Mouse (Mus musculus): Measurements from ENCODE around the gene Myo5c. TPM values are rescaled to one million over a fixed set of nuclear protein-coding genes. Genes with fewer than 3 reads are reported as not detected.

The Myo5c gene
- polyA plus RNA-seq, 1 experiment from 2014 or later = 18.6 TPM

DNA sequence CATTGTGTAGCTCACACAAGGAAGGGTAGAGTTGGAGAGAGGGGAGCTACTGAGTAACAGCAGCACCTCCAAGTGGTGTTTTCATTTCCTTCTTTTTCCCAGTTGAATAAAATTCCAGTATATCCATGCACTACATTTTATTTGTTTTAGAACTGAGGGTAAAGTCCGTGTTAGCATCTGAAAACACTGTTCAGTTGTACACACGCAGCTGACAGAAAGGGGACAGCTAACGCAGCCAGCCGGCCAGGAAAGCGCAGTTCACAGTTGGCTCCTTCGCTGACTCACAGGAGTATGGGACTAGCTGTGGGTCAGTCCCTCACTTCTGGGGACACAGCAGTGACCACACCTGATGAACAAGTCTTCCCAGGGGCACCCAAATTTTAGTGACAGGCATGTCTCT lies 35.3 kb downstream of the Myo5c start:
- Histone ChIP-seq H3K4me2 (ENCODE audit: low read depth, low read length) (no peak overlapping the region), H3K27ac (ENCODE audit: low read length) (no peak overlapping the region), H3K4me1 (ENCODE audit: control insufficient read depth, insufficient read depth, low read length) (peaks cover 10% of the 10 kb centered on the region; the same call in 1 of the 2 replicates), H3K27me3 (ENCODE audit: control insufficient read depth, insufficient read depth, low read length) (no peaks in the 10 kb centered on the region), H3K9ac (ENCODE audit: low read length) (no peak overlapping the region), H3K36me3 (ENCODE audit: control insufficient read depth, insufficient read depth, low read length) (no peaks in the 10 kb centered on the region), H3K4me3 (replicated peaks; ENCODE audit: low read length) (no peak overlapping the region), H3K9me3 (replicated peaks; ENCODE audit: control insufficient read depth, low read length) (no peaks in the 10 kb centered on the region)
- ATAC-seq (ENCODE audit: insufficient read depth, low FRiP score) = no peak
- WGBS = 66% methylated on average over 6 of the region's 6 CpGs

DNA sequence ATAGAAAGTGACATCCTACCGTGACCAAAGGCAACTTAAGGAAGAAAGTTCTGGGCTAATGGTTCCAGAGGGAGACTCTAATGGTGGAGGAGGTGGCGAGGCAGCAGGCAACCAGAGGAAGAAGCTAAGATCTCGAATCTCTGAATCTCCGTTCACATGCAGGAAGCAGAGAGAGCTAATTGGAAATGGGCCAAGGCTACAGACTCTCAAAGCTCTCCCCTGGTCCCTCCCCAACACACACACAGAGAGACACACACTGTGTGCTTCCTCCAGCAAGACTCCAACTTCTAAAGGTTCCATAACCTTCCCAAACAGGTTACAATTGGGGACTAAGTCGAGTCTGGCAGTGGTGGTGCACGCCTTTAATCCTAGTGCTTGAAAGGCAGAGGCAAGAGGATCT lies 38.6 kb downstream of the Myo5c start:
- 66% methylated on average over 6 of the region's 6 CpGs for WGBS
- Histone ChIP-seq H3K9me3 (replicated peaks; ENCODE audit: control insufficient read depth, low read length) (no peaks in the 10 kb centered on the region), H3K27me3 (ENCODE audit: control insufficient read depth, insufficient read depth, low read length) (no peaks in the 10 kb centered on the region), H3K27ac (ENCODE audit: low read length) (no peak overlapping the region), H3K4me2 (ENCODE audit: low read depth, low read length) (no peak overlapping the region), H3K36me3 (ENCODE audit: control insufficient read depth, insufficient read depth, low read length) (no peaks in the 10 kb centered on the region), H3K4me3 (replicated peaks; ENCODE audit: low read length) (no peak overlapping the region), H3K9ac (ENCODE audit: low read length) (no peak overlapping the region), H3K4me1 (ENCODE audit: control insufficient read depth, insufficient read depth, low read length) (no peaks in the 10 kb centered on the region)
- ATAC-seq (ENCODE audit: insufficient read depth, low FRiP score) = no peak

DNA sequence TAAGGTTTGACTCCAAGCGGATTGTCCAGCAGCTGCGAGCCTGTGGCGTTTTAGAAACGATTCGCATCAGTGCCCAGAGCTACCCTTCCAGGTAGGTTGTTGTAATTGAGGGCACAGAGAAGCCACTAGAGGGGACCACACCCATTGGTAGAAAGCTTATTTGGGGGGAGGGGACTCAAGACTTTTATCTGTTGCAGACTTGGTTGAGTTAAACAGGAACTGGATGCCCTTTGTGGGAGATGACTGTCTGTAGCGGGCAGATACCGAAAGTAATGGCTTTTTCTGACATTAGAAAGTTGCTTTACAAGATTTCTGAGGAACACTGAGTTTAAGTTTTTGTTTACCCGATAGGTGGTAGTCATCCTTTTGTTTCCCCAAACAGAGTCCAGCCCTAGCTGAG lies 39.7 kb downstream of the Myo5c start:
- no peak overlapping the region for H3K27ac ChIP-seq (ENCODE audit: low read length)
- no peak for ATAC-seq (ENCODE audit: insufficient read depth, low FRiP score)
- no peak overlapping the region for H3K4me2 ChIP-seq (ENCODE audit: low read depth, low read length)
- no peaks in the 10 kb centered on the region for H3K4me1 ChIP-seq (ENCODE audit: control insufficient read depth, insufficient read depth, low read length)
- H3K27me3 ChIP-seq (ENCODE audit: control insufficient read depth, insufficient read depth, low read length) = no peaks in the 10 kb centered on the region
- 94% methylated on average over 8 of the region's 8 CpGs for WGBS
- no peaks in the 10 kb centered on the region for H3K9me3 ChIP-seq (replicated peaks; ENCODE audit: control insufficient read depth, low read length)
- no peak overlapping the region for H3K4me3 ChIP-seq (replicated peaks; ENCODE audit: low read length)
- H3K36me3 ChIP-seq (ENCODE audit: control insufficient read depth, insufficient read depth, low read length) = no peaks in the 10 kb centered on the region
- H3K9ac ChIP-seq (ENCODE audit: low read length) = no peak overlapping the region

DNA sequence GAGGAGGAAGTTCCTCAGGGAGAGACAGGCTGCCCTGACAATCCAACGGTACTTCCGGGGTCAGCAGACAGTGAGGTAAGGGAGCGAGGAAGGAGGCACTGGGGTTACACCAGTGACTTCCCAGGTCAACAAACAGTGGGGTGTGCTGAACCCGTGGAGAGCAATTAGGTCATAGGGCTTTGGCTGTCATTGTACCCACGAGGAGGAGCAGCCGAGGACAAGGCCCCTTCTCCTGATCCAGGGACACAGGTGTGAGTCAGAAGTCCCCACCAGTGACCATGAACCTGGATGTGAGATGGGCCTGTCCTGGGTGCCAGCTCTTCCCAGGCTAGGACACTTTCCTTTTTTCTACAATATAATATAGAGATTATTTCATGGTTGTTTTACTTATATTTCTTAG lies 41.8 kb downstream of the Myo5c start:
- ATAC-seq (ENCODE audit: insufficient read depth, low FRiP score) = no peak

DNA sequence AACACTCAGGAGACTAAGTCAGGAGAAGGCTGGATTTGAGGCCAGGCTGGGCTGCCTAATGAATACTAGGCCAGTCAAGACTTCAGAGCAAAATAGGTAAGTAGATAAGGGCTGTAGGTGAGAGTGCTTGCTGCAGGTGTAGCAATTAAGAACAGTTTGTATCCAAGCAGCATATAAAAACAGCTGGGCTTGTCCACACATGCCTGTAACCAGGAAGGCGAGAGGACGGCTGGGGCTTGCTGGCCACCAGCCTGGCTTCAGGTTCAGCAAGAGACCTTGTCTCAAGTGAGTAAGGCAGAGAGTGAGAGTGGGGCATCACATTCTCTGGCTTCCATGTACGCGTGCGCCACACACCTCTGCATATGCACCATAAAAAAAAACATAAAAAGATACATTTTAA lies 42.7 kb downstream of the Myo5c start:
- Histone ChIP-seq H3K4me1 (ENCODE audit: control insufficient read depth, insufficient read depth, low read length) (no peaks in the 10 kb centered on the region), H3K27ac (ENCODE audit: low read length) (no peak overlapping the region), H3K27me3 (ENCODE audit: control insufficient read depth, insufficient read depth, low read length) (no peaks in the 10 kb centered on the region), H3K36me3 (ENCODE audit: control insufficient read depth, insufficient read depth, low read length) (no peaks in the 10 kb centered on the region), H3K9ac (ENCODE audit: low read length) (no peak overlapping the region), H3K4me3 (replicated peaks; ENCODE audit: low read length) (no peak overlapping the region), H3K9me3 (replicated peaks; ENCODE audit: control insufficient read depth, low read length) (no peaks in the 10 kb centered on the region), H3K4me2 (ENCODE audit: low read depth, low read length) (no peak overlapping the region)
- no peak for ATAC-seq (ENCODE audit: insufficient read depth, low FRiP score)
- 85% methylated on average over 5 of the region's 5 CpGs for whole genome bisulfite sequencing

More for the DNA sequence above, 41.8 kb downstream of the Myo5c start:
- Histone ChIP-seq H3K4me2 (ENCODE audit: low read depth, low read length) (no peak overlapping the region), H3K9ac (ENCODE audit: low read length) (no peak overlapping the region), H3K36me3 (ENCODE audit: control insufficient read depth, insufficient read depth, low read length) (no peaks in the 10 kb centered on the region), H3K27ac (ENCODE audit: low read length) (no peak overlapping the region), H3K4me3 (replicated peaks; ENCODE audit: low read length) (no peak overlapping the region), H3K9me3 (replicated peaks; ENCODE audit: control insufficient read depth, low read length) (no peaks in the 10 kb centered on the region), H3K4me1 (ENCODE audit: control insufficient read depth, insufficient read depth, low read length) (no peaks in the 10 kb centered on the region), H3K27me3 (ENCODE audit: control insufficient read depth, insufficient read depth, low read length) (no peaks in the 10 kb centered on the region)
- WGBS = 68% methylated on average over 6 of the region's 6 CpGs

DNA sequence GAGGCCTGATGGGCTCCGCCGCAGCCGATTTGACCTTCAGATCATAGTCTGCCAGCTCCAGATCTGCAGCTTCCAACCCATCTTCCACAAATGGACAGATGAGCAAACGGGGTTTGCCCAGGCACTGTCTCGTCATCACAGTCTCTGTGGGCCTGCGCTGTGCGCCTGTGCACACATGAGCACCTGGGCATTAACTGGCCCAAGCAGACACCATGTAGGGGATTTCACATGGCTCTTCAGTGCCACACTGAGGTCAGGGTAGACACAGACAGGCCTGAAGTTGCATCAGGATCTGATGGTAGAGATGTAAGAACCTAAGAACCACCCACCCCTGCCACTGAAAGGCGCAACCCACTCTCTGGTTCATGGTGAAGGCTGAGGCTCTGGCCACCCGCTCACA lies 43.2 kb downstream of the Myo5c start:
- WGBS = 93% methylated on average over 9 of the region's 9 CpGs
- no peak for ATAC-seq (ENCODE audit: insufficient read depth, low FRiP score)
- Histone ChIP-seq H3K9ac (ENCODE audit: low read length) (no peak overlapping the region), H3K4me1 (ENCODE audit: control insufficient read depth, insufficient read depth, low read length) (no peaks in the 10 kb centered on the region), H3K4me3 (replicated peaks; ENCODE audit: low read length) (no peak overlapping the region), H3K9me3 (replicated peaks; ENCODE audit: control insufficient read depth, low read length) (no peaks in the 10 kb centered on the region), H3K36me3 (ENCODE audit: control insufficient read depth, insufficient read depth, low read length) (no peaks in the 10 kb centered on the region), H3K4me2 (ENCODE audit: low read depth, low read length) (no peak overlapping the region), H3K27ac (ENCODE audit: low read length) (no peak overlapping the region), H3K27me3 (ENCODE audit: control insufficient read depth, insufficient read depth, low read length) (no peaks in the 10 kb centered on the region)

DNA sequence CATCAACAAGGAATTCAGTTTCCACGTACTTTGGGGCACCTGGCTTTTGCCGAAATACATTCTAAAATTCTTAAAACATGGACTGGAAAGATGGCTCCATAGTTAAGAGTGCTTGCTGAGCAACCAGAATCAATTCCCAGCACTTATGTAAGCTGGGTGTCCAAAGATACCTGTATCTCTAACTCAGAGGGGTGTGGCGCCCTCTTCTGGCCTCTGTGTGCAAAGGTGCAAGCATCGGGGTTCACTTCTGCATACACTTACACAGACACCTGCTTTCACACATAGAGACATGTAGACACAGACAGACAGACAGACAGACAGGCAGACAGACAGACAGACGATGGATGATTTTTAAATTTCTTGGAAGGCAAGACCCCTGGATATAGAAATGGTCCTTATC lies 49.0 kb downstream of the Myo5c start:
- H3K27ac ChIP-seq (ENCODE audit: low read length) = no peak overlapping the region
- no peak for ATAC-seq (ENCODE audit: insufficient read depth, low FRiP score)
- no peaks in the 10 kb centered on the region for H3K36me3 ChIP-seq (ENCODE audit: control insufficient read depth, insufficient read depth, low read length)
- H3K9ac ChIP-seq (ENCODE audit: low read length) = no peak overlapping the region
- H3K4me3 ChIP-seq (replicated peaks; ENCODE audit: low read length) = no peak overlapping the region
- H3K9me3 ChIP-seq (replicated peaks; ENCODE audit: control insufficient read depth, low read length) = no peaks in the 10 kb centered on the region
- no peaks in the 10 kb centered on the region for H3K27me3 ChIP-seq (ENCODE audit: control insufficient read depth, insufficient read depth, low read length)
- H3K4me2 ChIP-seq (ENCODE audit: low read depth, low read length) = no peak overlapping the region
- 43% methylated on average over 5 of the region's 5 CpGs for WGBS
- H3K4me1 ChIP-seq (ENCODE audit: control insufficient read depth, insufficient read depth, low read length) = no peaks in the 10 kb centered on the region

DNA sequence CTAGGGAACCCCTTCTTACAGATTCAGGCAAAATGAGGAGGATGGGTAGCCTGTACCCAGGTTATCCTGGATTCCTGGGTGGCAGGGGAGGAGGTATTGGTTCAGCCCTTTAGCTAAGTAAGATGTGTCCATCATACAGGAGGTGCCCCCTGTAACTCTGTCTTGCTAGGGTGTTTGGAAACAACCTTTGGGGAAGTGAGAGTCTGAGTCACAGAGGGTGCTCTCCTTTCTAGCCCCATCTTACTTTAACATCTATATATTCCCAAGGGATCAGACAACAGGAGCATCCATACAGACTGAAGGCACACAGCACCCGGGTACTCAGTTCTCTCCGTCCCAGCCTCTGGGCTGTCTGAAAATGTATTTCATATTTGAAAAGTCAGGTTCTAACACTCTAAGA lies 50.4 kb downstream of the Myo5c start:
- H3K27me3 ChIP-seq (ENCODE audit: control insufficient read depth, insufficient read depth, low read length) = no peaks in the 10 kb centered on the region

DNA sequence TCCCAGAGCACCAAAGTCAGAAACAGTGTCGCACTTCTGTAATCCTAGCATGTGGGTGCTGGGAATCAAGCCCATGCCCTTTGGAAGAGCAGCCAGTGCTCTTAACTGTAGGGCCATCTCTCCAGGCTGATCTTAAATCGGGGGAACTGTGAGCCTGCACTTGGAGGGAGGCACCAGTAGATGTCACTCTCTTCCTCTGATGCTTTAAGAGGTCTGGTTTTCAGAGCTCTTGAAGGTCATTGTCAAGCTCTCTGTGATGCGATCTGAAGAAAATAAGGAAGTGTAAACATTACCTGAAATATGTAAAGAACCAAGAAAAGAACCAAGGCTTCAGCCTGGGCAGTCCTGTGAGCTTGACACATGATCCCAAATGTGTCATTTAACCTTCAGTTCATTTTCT lies 51.0 kb downstream of the Myo5c start:
- H3K4me1 ChIP-seq (ENCODE audit: control insufficient read depth, insufficient read depth, low read length) = no peaks in the 10 kb centered on the region
- H3K36me3 ChIP-seq (ENCODE audit: control insufficient read depth, insufficient read depth, low read length) = no peaks in the 10 kb centered on the region
- no peak overlapping the region for H3K4me3 ChIP-seq (replicated peaks; ENCODE audit: low read length)
- no peaks in the 10 kb centered on the region for H3K27me3 ChIP-seq (ENCODE audit: control insufficient read depth, insufficient read depth, low read length)
- 4% methylated on average over 3 of the region's 3 CpGs for WGBS
- H3K4me2 ChIP-seq (ENCODE audit: low read depth, low read length) = no peak overlapping the region
- no peaks in the 10 kb centered on the region for H3K9me3 ChIP-seq (replicated peaks; ENCODE audit: control insufficient read depth, low read length)
- no peak overlapping the region for H3K9ac ChIP-seq (ENCODE audit: low read length)
- H3K27ac ChIP-seq (ENCODE audit: low read length) = no peak overlapping the region
- ATAC-seq (ENCODE audit: insufficient read depth, low FRiP score) = no peak

More for the DNA sequence above, 50.4 kb downstream of the Myo5c start:
- H3K4me2 ChIP-seq (ENCODE audit: low read depth, low read length) = no peak overlapping the region
- ATAC-seq (ENCODE audit: insufficient read depth, low FRiP score) = no peak
- H3K9ac ChIP-seq (ENCODE audit: low read length) = no peak overlapping the region
- H3K9me3 ChIP-seq (replicated peaks; ENCODE audit: control insufficient read depth, low read length) = no peaks in the 10 kb centered on the region
- H3K4me1 ChIP-seq (ENCODE audit: control insufficient read depth, insufficient read depth, low read length) = no peaks in the 10 kb centered on the region
- no peak overlapping the region for H3K4me3 ChIP-seq (replicated peaks; ENCODE audit: low read length)
- 86% methylated on average over 2 of the region's 2 CpGs for WGBS
- H3K27ac ChIP-seq (ENCODE audit: low read length) = no peak overlapping the region
- no peaks in the 10 kb centered on the region for H3K36me3 ChIP-seq (ENCODE audit: control insufficient read depth, insufficient read depth, low read length)

DNA sequence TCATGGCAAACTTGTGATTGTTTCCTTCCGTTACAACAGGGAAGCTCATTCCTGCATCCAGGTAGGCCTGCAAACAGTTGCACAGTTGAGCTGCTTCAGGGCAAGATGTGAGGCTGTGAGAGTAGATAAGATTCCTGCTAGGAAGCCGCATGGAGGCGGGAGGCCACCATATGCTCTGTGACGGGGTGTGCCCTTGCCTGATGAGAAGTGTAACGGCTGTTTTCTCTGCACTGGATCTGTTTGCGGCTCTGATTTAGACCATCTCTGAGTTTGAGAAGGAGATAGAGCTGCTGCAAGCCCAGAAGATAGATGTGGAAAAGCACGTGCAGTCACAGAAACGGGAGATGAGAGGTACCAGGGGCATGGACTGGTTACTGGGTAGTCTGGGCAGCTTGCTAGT lies 51.8 kb downstream of the Myo5c start:
- Histone ChIP-seq H3K4me1 (ENCODE audit: control insufficient read depth, insufficient read depth, low read length) (no peaks in the 10 kb centered on the region), H3K9me3 (replicated peaks; ENCODE audit: control insufficient read depth, low read length) (no peaks in the 10 kb centered on the region), H3K36me3 (ENCODE audit: control insufficient read depth, insufficient read depth, low read length) (no peaks in the 10 kb centered on the region), H3K9ac (ENCODE audit: low read length) (no peak overlapping the region), H3K4me3 (replicated peaks; ENCODE audit: low read length) (no peak overlapping the region), H3K27me3 (ENCODE audit: control insufficient read depth, insufficient read depth, low read length) (no peaks in the 10 kb centered on the region), H3K27ac (ENCODE audit: low read length) (no peak overlapping the region), H3K4me2 (ENCODE audit: low read depth, low read length) (no peak overlapping the region)
- 72% methylated on average over 8 of the region's 8 CpGs for WGBS
- no peak for ATAC-seq (ENCODE audit: insufficient read depth, low FRiP score)
